Mouse (Mus musculus): Measurements from ENCODE around the gene Cpne4.

Gene Cpne4

GRCm38 (mm10) chr9:104874157-104874556, 327.1 kb downstream of the Cpne4 start:
- no peak for DNase-seq (ENCODE audit: low spot score)

GRCm38 (mm10) chr9:104877014-104877413, 329.9 kb downstream of the Cpne4 start:
- DNase-seq (ENCODE audit: low spot score), result no peak

GRCm38 (mm10) chr9:104878558-104878957, 331.5 kb downstream of the Cpne4 start:
- no peak for DNase-seq (ENCODE audit: low spot score)

DNA sequence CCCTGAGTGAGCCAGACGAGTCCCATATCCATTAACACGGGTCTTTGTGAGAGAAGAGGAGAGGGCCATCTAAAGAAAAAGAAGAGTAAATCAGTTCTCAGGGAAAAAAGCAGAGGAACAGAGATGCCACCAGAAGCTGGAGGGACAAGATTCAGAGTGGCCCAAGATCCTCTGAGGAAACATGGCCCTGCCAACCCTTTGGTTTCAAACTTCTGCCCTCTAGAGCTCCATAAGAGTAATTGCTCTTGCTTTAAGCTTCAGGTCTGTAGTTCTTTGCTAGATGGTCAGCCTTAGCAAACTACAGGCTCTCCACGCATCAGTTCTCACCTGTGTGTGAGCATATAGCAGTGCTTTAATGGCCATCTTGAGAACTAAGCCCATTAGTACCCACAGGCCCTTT, 343.4 kb downstream of the Cpne4 start:
- no peak for DNase-seq (ENCODE audit: low spot score)

- DNase-seq (ENCODE audit: low spot score), result no peak
These were observed 348.3 kb downstream of the Cpne4 start for GRCm38 (mm10) chr9:104895360-104895759.

GRCm38 (mm10) chr9:104901118-104901517, 354.0 kb downstream of the Cpne4 start:
- DNase-seq (ENCODE audit: low spot score), result no peak

DNA sequence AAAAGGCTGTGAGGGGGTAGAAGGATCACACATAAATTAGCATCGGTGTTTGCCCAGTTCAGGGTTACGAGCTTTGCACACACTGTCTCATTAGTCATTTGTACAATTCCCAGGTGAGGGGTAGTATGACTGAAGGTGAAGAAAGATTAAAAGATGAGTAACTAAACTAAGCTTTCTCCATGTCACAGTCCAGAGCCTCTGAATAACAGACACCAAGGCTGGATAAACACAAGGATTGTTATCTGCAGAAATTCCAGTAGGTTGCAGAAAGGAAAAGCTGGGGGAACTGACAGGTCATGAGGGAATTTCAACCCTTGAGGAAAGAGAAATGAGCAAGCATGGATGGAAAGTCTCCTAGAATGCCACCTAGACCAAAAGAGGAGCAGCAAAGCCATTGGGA, 354.7 kb downstream of the Cpne4 start:
- no peak for DNase-seq (ENCODE audit: low spot score)

DNA sequence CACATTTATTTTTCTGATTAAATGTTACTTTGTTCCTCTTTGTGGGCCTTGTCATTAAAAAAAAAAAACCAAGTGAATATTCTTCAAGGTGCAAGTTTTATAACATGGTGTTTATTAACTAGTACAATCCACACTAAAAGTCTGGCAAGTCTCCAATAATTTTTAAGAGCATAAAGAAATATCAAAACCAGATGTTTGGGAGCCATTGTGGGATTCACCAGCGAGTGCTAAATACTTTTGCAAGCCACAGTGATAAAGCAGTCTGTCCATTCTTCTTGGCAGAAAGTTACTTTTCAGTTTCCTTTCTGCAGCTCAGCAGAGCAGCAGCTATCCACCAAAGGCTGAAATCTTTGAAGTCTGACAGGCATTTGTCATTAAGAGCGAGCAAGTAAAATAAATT, 365.6 kb downstream of the Cpne4 start:
- no peak for DNase-seq (ENCODE audit: low spot score)

DNA sequence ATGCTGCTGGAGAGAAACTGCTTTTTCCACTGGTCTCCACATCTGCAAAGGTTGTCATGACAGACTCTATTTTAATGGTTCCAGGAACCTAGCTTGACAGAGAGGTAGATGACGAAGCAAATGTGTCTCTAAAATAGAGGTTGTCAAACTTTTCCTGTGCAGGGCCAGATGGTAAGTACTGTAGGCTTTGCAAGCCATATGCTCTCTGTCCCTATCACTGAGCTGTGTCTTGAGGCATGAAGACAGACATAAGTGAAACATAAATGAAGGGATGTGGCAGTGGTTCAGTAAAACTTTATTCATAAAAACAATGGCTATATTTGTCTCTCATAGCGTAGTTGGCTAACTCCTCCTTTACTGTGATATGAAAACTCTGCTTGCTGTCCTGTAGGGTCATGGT, 366.2 kb downstream of the Cpne4 start:
- no peak for DNase-seq (ENCODE audit: low spot score)

DNA sequence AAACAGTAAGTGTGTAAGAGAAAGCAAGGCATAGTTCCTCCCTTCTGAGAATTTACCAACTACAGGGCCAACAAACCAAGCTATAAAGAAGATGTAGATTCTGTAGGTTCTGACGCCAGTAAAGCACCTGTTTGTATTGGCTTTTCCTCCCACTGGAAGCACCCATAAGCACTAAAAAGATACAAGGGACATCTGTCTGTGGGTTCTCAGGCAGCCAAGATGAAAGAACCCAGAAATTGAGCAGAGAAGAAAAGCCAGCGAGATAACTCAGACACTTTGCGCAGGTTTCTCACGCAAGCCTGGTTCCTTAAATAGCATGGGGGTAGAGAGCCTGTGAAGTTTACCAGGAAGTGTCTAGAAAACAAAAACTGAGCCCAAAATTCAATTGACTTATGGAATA, 374.1 kb downstream of the Cpne4 start:
- DNase-seq (ENCODE audit: low spot score), result no peak

DNA sequence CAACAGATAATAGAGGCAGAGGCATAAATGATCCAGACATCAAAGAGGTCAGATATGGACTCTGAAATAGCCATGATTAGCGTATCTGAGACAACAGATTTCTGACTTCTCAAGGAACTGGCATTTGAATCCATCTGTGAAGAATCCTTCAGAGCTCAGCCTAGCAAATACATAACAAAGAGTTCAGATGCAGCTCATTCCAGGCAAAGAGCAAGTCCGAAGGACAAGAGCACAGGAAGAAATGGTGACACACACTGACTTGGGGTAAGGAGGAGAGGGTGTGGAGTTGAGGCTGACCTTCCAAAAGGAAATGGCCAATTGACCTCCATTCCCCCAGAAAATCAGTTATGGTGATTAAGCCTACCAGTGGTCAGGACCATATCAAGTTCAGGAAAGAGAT, 375.0 kb downstream of the Cpne4 start:
- DNase-seq (ENCODE audit: low spot score), result no peak

GRCm38 (mm10) chr9:104928806-104929205, 381.7 kb downstream of the Cpne4 start:
- DNase-seq (ENCODE audit: low spot score), result no peak

DNA sequence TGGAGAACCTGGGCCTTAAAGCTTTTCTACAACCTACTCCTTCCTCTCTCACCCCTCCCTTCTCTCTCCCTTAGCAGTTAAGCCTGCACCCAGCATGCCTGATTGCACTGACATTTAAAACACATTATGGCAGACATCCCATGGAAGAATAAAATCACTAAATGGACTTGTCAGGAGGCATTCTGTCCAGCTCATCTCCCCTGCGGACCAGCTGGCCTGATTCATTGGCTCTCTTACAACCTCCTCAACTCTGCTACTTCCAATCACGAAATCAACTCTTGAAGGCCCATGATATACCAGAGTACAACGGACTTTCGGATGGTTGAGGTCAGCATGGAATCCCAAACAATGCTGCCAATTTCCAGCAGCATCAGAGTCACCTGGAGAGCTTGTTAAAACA, 393.3 kb downstream of the Cpne4 start:
- no peak for DNase-seq (ENCODE audit: low spot score)

DNA sequence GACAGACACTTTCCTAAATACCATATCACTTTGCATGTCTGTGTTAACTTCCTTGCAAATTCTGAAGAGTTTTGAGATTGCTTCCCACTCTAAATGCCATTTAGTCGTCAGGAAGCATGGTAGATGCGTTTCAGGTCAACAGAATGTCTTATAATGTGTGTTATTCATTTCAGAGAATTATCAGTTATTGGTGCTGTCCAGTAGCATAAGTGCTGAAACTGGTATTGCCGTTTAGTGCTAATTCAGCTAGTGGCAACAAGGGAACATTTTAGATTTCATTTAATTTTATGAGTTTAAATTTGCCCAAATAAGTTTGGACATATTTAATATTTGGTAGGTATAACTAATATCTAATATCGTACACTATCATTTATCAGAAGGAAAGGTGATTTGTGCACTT, 403.5 kb downstream of the Cpne4 start:
- DNase-seq (ENCODE audit: low spot score), result no peak

- DNase-seq (ENCODE audit: low spot score), result no peak
These were observed 405.1 kb downstream of the Cpne4 start for GRCm38 (mm10) chr9:104952176-104952575.

DNA sequence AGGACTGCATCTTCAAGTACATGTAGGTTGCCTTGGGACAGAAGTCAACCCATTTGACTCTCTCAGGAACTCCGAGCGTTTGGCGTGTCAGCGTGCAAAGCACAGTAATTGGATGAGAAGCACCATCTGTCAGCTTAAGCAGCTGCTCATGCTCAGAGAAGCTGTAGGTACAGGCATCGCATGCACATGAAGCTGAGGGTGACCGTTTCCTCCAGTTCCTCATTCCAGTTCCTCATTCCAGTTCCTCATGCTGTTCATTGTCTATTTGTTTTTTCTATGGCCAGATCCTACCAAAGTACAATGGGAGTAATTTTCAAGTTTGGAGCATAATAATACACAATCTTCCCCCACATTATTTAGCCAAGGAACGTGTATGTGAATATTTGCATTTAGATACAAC, 425.7 kb downstream of the Cpne4 start:
- DNase-seq (ENCODE audit: low spot score), result no peak

DNA sequence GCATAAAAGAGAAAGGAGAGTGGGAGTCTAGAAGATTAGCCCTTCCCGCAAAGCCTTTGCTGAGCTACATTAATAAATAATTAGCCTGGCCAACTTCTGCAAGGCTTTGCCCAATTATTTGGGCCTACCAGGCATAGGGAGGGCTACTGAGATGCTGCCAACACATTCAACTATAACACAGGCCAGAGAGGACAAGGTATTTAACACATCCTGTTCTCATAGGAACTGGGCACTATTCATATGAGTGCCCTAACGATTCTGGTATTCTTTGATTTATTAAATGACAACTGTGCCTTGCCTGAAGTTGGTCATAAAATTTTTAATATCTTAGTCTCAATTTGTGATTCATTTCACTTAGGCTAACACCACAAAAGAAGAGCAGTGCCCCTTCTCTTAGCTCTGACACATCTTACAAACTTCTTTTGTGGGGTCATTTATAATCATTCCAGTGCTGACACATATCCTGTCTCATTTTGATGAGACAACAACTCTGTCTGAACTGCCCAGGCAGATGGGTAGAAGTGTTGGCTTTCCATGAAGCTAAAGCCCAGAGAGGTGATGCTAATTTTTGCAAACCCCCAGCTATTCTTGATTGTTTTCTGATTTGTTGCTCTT, 435.0 kb downstream of the Cpne4 start:
- no peak for DNase-seq (ENCODE audit: low spot score)

DNA sequence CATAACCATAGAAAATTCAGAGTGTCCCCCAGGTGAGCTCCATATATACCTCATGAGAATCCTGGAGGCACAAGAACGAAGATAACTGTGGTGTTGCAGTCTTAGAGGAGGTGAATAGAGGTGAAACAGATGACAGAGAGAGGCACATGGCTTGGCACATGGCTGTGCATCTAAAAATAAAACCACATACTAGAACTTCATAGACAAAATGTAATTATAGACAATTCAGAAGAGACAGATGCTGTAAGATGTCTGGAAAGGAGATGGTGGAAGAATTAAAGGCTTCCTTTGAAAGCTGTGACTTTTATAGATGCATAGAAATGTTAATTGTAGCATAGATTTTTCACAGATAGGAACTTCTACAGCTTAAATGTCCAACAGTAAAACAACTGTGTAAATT, 451.1 kb downstream of the Cpne4 start:
- no peak for DNase-seq (ENCODE audit: low spot score)

- no peak for DNase-seq (ENCODE audit: low spot score)
These were observed 463.6 kb downstream of the Cpne4 start for GRCm38 (mm10) chr9:105010721-105011120.

DNA sequence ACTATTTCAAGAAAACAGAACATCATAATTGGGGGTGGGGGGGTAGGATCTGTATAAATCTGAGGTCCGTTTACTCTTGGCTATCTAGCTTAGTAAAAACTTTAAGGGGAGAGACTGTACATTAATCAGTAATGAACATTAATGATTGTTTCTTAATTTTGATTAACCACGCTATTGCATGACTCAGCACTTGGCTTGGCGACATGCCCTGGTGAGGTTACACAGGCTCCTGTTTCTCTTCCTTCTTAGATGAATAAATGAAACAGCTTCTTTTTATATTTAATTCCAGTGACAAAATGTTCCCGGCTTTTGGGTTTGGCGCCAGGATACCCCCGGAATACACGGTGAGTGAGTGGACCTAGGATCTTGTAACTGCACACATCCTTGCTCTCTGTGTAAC, 471.1 kb downstream of the Cpne4 start:
- no peak for DNase-seq (ENCODE audit: low spot score)

DNA sequence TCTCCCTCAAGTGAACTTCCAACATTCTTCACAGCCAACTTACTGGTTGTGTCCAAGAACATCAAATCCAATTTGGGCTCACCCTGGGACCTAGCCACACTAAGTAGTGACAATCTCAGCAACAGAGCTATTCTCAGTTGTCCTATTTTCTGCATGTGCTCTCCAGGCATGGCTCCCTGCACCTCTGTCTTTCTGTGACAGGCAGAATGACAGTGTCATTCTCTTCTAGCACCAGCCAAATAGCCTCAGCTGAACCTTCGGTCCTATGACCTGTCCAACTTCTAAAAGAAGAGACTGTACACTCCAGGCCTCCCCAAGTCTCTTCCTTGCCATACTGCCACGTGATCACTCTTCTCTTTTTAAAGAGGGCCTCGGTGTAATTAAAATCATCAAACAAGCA, 481.2 kb downstream of the Cpne4 start:
- no peak for DNase-seq (ENCODE audit: low spot score)

DNA sequence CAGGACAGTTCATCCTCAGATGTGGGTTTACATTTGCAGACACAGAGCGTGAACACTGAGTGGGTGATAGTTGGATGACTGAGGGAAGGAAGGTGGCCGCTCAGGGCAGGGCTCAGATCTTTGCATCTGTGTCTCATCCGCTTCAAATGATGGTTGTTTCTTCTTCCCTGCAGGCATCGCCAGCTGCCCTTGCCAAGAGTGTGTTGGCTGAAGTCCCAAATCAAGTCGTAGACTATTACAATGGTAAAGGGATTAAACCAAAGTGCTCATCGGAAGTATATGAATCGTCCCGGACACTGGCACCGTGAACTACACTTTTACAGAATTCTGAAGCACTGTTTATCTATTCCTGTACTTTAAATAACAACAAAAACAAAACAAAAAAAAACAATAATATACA, 485.5 kb downstream of the Cpne4 start:
- DNase-seq (ENCODE audit: low spot score), result no peak

DNA sequence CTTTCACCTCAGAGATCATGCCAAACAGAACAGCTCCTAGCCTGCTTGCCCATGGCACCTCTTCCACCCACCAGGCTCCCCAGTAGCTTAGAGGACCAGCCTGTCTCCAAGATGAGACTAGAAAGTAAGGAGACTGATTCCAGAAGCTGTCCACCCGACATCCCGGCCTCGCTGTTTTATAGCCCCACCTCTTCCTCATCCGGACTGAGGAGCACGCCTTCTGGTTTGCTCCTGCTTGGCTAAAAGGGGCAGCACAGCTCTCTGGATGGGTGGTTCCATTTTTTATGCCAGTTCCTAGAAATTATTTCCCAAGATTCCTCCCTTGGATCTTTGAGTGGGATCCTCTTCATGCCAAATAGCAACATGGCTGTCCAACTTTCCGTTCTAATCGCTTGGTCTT, 486.6 kb downstream of the Cpne4 start:
- DNase-seq (ENCODE audit: low spot score), result no peak

- DNase-seq (ENCODE audit: low spot score), result no peak
These were observed 490.8 kb downstream of the Cpne4 start for GRCm38 (mm10) chr9:105037847-105038246.

DNA sequence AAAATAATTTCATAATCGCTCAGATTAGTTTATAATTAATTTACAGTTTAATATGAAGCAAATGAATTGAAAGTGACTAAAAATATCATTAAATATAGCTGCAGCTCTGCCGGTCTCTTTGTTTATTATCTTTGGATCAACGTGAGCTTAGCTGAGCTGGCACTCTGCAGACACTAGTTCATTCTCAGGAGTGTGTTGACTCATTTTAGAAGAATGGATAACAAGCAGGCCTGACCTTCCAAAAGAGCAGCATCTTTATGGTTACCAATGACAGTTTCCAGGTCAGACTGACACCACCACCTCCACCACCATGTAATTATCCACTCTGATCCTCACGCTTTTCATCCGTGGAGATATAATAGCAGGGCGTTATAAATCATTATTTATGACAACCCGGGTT, 498.9 kb downstream of the Cpne4 start:
- no peak for DNase-seq (ENCODE audit: low spot score)
